Mouse (Mus musculus) layer of hippocampus, adult 2 months (tissue): ENCODE measurements at regions not wholly inside any gene's neighbourhood (a gene's known extent, or its start where the extent isn't known, plus 50 kb on each side); places are given as distances from the start of the nearest gene placed in this dataset.

ENCODE experiments used
- DNase-seq, 2 experiments: peaks; one replicate each; pipeline ENCODE4 v3.0.0; 2022; ENCODE audit warnings: low spot score in 2 of 2
- H3K27ac ChIP-seq: fragments of 200-600 bp; 2 replicates; pipeline ENCODE4 v1.8.1; 2022
- H3K4me3 ChIP-seq: fragments of 200-600 bp; 2 replicates; pipeline ENCODE4 v1.8.1; 2022; ENCODE audit warnings: mild to moderate bottlenecking
- CTCF ChIP-seq: fragments of 200-600 bp; conservative IDR thresholded peaks from 2 replicates; pipeline ENCODE4 v1.8.1; 2022; ENCODE audit warnings: antibody characterized with exemption, mild to moderate bottlenecking, moderate library complexity

GRCm38 (mm10) chr12:26817866-26818265, 348.9 kb downstream of the Cmpk2 start:
- TF ChIP-seq CTCF, result no peak
- Histone ChIP-seq H3K27ac (no peak overlapping the region), H3K4me3 (no peak overlapping the region)
- no peak for DNase-seq

GRCm38 (mm10) chr12:26815771-26816170, 346.8 kb downstream of the Cmpk2 start:
- H3K27ac ChIP-seq, result no peak overlapping the region
- TF ChIP-seq CTCF, result no peak
- no peak for DNase-seq
- no peak overlapping the region for H3K4me3 ChIP-seq

- no peak for DNase-seq
- no peak for TF ChIP-seq CTCF
- Histone ChIP-seq H3K4me3 (no peak overlapping the region), H3K27ac (no peak overlapping the region)
These were observed 341.7 kb downstream of the Cmpk2 start for GRCm38 (mm10) chr12:26810565-26811177.

GRCm38 (mm10) chr12:26809670-26810069, 340.7 kb downstream of the Cmpk2 start:
- Histone ChIP-seq H3K27ac (no peak overlapping the region), H3K4me3 (no peak overlapping the region)
- no peak for DNase-seq
- TF ChIP-seq CTCF, result no peak

GRCm38 (mm10) chr12:26802542-26802941, 333.5 kb downstream of the Cmpk2 start:
- H3K4me3 ChIP-seq, result no peak overlapping the region
- peak; percentile 74 to 75 for DNase-seq
- H3K27ac ChIP-seq, result no peak overlapping the region
- no peak for TF ChIP-seq CTCF

GRCm38 (mm10) chr12:26799310-26799709, 330.3 kb downstream of the Cmpk2 start:
- H3K27ac ChIP-seq, result no peak overlapping the region
- no peak for TF ChIP-seq CTCF
- no peak overlapping the region for H3K4me3 ChIP-seq

GRCm38 (mm10) chr12:26796367-26796766, 327.4 kb downstream of the Cmpk2 start:
- no peak overlapping the region for H3K27ac ChIP-seq
- H3K4me3 ChIP-seq, result no peak overlapping the region
- no peak for TF ChIP-seq CTCF
- DNase-seq, result no peak

More at GRCm38 (mm10) chr12:26799310-26799709, 330.3 kb downstream of the Cmpk2 start:
- DNase-seq, result no peak

GRCm38 (mm10) chr12:26789336-26789846, 320.4 kb downstream of the Cmpk2 start:
- TF ChIP-seq CTCF, result no peak
- Histone ChIP-seq H3K27ac (no peak overlapping the region), H3K4me3 (no peak overlapping the region)
- no peak for DNase-seq

- Histone ChIP-seq H3K27ac (no peak overlapping the region), H3K4me3 (no peak overlapping the region)
- DNase-seq, result no peak
- TF ChIP-seq CTCF, result no peak
These were observed 316.5 kb downstream of the Cmpk2 start for GRCm38 (mm10) chr12:26785550-26785949.

GRCm38 (mm10) chr12:26784426-26784825, 315.4 kb downstream of the Cmpk2 start:
- Histone ChIP-seq H3K27ac (no peak overlapping the region), H3K4me3 (no peak overlapping the region)
- no peak for TF ChIP-seq CTCF
- DNase-seq, result no peak

GRCm38 (mm10) chr12:26783800-26784199, 314.8 kb downstream of the Cmpk2 start:
- peak in 1 of 2 experiments; percentile 18 for DNase-seq
- TF ChIP-seq CTCF, result no peak
- H3K27ac ChIP-seq, result no peak overlapping the region

GRCm38 (mm10) chr12:26781537-26781936, 312.5 kb downstream of the Cmpk2 start:
- DNase-seq, result peak; percentile 71 to 73
- TF ChIP-seq CTCF, result no peak
- Histone ChIP-seq H3K4me3 (no peak overlapping the region), H3K27ac (no peak overlapping the region)

More at GRCm38 (mm10) chr12:26783800-26784199, 314.8 kb downstream of the Cmpk2 start:
- no peak overlapping the region for H3K4me3 ChIP-seq

- DNase-seq, result no peak
- H3K27ac ChIP-seq, result no peak overlapping the region
- no peak overlapping the region for H3K4me3 ChIP-seq
- no peak for TF ChIP-seq CTCF
These were observed 309.8 kb downstream of the Cmpk2 start for GRCm38 (mm10) chr12:26778796-26779195.

GRCm38 (mm10) chr12:26776986-26777385, 308.0 kb downstream of the Cmpk2 start:
- Histone ChIP-seq H3K4me3 (no peak overlapping the region), H3K27ac (no peak overlapping the region)
- TF ChIP-seq CTCF, result 0 out of 2 replicates have a peak, but pooled peaks have one; percentile 19
- no peak for DNase-seq
